ENCODE assay signal across 8 mouse cellular contexts in genomic region chr12:5136300-5136699, GRCm38 (mm10).
DNase-seq lines count a peak whose midpoint lies in the region; ATAC-seq and TF ChIP-seq lines count a peak whose summit lies in the region.

No protein-coding gene starts in this region.

- H3K4me1 ChIP-seq in E14TG2a.4 (replicated peaks; ENCODE audit: low read depth, low read length) = peaks cover 15% of the 10 kb centered on the region
- peaks cover 7% of the 10 kb centered on the region; the same call in 1 of the 2 replicates for H3K4me1 ChIP-seq in forebrain, embryonic 12.5 days
- no peaks in the 10 kb centered on the region for H3K4me1 ChIP-seq in intestine, embryonic 16.5 days (ENCODE audit: control insufficient read depth, insufficient read depth, low read length)
- H3K4me1 ChIP-seq in lung, adult 2 months (ENCODE audit: control insufficient read depth, insufficient read depth, low read length) = no peaks in the 10 kb centered on the region

- H3K4me3 ChIP-seq in E14TG2a.4 (replicated peaks; ENCODE audit: low read length) = no peak overlapping the region
- no peak overlapping the region for H3K4me3 ChIP-seq in forebrain, embryonic 12.5 days (replicated peaks)
- no peak overlapping the region for H3K4me3 ChIP-seq in intestine, embryonic 16.5 days (ENCODE audit: low read length)
- H3K4me3 ChIP-seq in lung, adult 2 months (replicated peaks; ENCODE audit: extremely low read depth, low read depth, low read length) = no peak overlapping the region

- no peak overlapping the region for H3K4me2 ChIP-seq in forebrain, embryonic 12.5 days
- H3K4me2 ChIP-seq in intestine, embryonic 16.5 days (ENCODE audit: low read depth, low read length) = no peak overlapping the region

- 20% methylated on average over 4 of the region's 4 CpGs for WGBS in forebrain, embryonic 12.5 days
- WGBS in intestine, embryonic 16.5 days = 32% methylated on average over 4 of the region's 4 CpGs
- 39% methylated on average over 4 of the region's 4 CpGs for WGBS in lung, adult 2 months

- DNase-seq in 3T3-L1 (ENCODE audit: low read depth, low spot score) = peak; percentile 76
- peak; percentile 46 for DNase-seq in c-Kit-positive CD71-positive TER-119-positive erythroid progenitor cells, embryonic 14.5 days (ENCODE audit: low spot score)
- DNase-seq in lung, adult 2 months = peak; percentile 16
- peak; percentile 65 for DNase-seq in retina, adult 2 months (ENCODE audit: low read depth, low spot score)

- TF ChIP-seq POLR2A in lung, adult 2 months (IDR thresholded peaks at IDR 0.05; ENCODE audit: borderline replicate concordance, extremely low read depth, low read depth, low read length) = no peak

- peaks cover 20% of the 10 kb centered on the region; the same call in 1 of the 2 replicates for H3K27me3 ChIP-seq in E14TG2a.4 (ENCODE audit: insufficient read depth, low read length)
- no peaks in the 10 kb centered on the region for H3K27me3 ChIP-seq in forebrain, embryonic 12.5 days
- no peaks in the 10 kb centered on the region for H3K27me3 ChIP-seq in intestine, embryonic 16.5 days (replicated peaks; ENCODE audit: control insufficient read depth, insufficient read depth, low read length)

- H3K9me3 ChIP-seq in E14TG2a.4 (ENCODE audit: low read length) = no peaks in the 10 kb centered on the region
- H3K9me3 ChIP-seq in forebrain, embryonic 12.5 days = no peaks in the 10 kb centered on the region
- no peaks in the 10 kb centered on the region for H3K9me3 ChIP-seq in intestine, embryonic 16.5 days (ENCODE audit: control insufficient read depth, low read length)

- H3K36me3 ChIP-seq in E14TG2a.4 (ENCODE audit: insufficient read depth, low read length) = no peaks in the 10 kb centered on the region
- 0 out of 2 replicates have a peak, but pooled peaks cover 3% of the 10 kb centered on the region for H3K36me3 ChIP-seq in forebrain, embryonic 12.5 days (replicated peaks)
- H3K36me3 ChIP-seq in intestine, embryonic 16.5 days (ENCODE audit: control insufficient read depth, insufficient read depth, low read length) = no peaks in the 10 kb centered on the region

- peak; percentile 91 for TF ChIP-seq CTCF in E14TG2a.4 (conservative IDR thresholded peaks at IDR 0.05; ENCODE audit: low read length)
- peak; percentile 93 for TF ChIP-seq CTCF in lung, adult 2 months (IDR thresholded peaks at IDR 0.05; ENCODE audit: insufficient read depth, low read length)

- H3K27ac ChIP-seq in forebrain, embryonic 12.5 days = no peak overlapping the region
- no peak overlapping the region for H3K27ac ChIP-seq in intestine, embryonic 16.5 days (ENCODE audit: low read length)

- no peak overlapping the region for H3K9ac ChIP-seq in forebrain, embryonic 12.5 days
- no peak overlapping the region for H3K9ac ChIP-seq in intestine, embryonic 16.5 days (ENCODE audit: low read depth, low read length)

- peak; percentile 76; the same call in 1 of the 2 replicates for ATAC-seq in forebrain, embryonic 12.5 days (ENCODE audit: low FRiP score)
- ATAC-seq in intestine, embryonic 16.5 days = peak; percentile 56; the same call in 1 of the 2 replicates
- ATAC-seq in erythroid progenitor cell, adult 5-6 weeks (replicated peaks; ENCODE audit: low FRiP score, poor library complexity, severe bottlenecking) = no peak

Comparison
In these comparisons a context has a peak if more than half of its experiments do, and no peak if none do; other contexts are left out.
1. DNase-seq: peak in every context shown above with its lines; median percentile 76 in 3T3-L1; 65 in retina, adult 2 months; 46 in c-Kit-positive CD71-positive TER-119-positive erythroid progenitor cells, embryonic 14.5 days; 16 in lung, adult 2 months.